Mouse (Mus musculus) midbrain, embryonic 10.5 days (tissue): ENCODE data around the gene Rgma. TPM values are rescaled to one million over a fixed set of nuclear protein-coding genes. Genes with fewer than 3 reads are reported as not detected.
A peak's percentile ranks its signal among the peaks of the same experiment; 100 is the strongest.

Experiments
- DNase-seq: peaks from one replicate; pipeline ENCODE4 v3.0.0-alpha.2; 2017; ENCODE audit warnings: low spot score
- H3K27ac ChIP-seq: fragments of 300-500 bp; sonication (generic); replicated peaks from 2 replicates; pipeline ENCODE4 v1.5.1; 2016; ENCODE audit warnings: mild to moderate bottlenecking
- H3K27me3 ChIP-seq: fragments of 300-500 bp; sonication (generic); 2 replicates; pipeline ENCODE4 v1.6.1; 2016; ENCODE audit warnings: low read depth, mild to moderate bottlenecking; ENCODE audit not compliant: poor library complexity, severe bottlenecking
- H3K36me3 ChIP-seq: fragments of 300-500 bp; sonication (generic); 2 replicates; pipeline ENCODE4 v1.6.1; 2016; ENCODE audit warnings: mild to moderate bottlenecking, moderate library complexity
- H3K4me1 ChIP-seq: fragments of 300-500 bp; sonication (generic); 2 replicates; pipeline ENCODE4 v1.6.1; 2016
- H3K4me3 ChIP-seq: fragments of 300-500 bp; sonication (generic); 2 replicates; pipeline ENCODE4 v1.5.1; 2016; ENCODE audit warnings: mild to moderate bottlenecking, moderate library complexity
- H3K9me3 ChIP-seq: fragments of 300-500 bp; sonication (generic); replicated peaks from 2 replicates; pipeline ENCODE4 v1.6.1; 2016; ENCODE audit warnings: mild to moderate bottlenecking
- WGBS: fragments of 180-500 bp; shearing (Covaris S2); methylation state at CpG from one replicate; pipeline ENCODE4 v1.1.7; 2016; 5-methylcytosine and 5-hydroxymethylcytosine counted together
- polyA plus RNA-seq: library from polyadenylated mRNA; unstranded; fragments of >200 nt; fragmentation: Nextera tagmentation; extraction: Ambion mirVana; gene quantifications from 2 replicates; pipeline ENCODE4 v1.2.1, GENCODE M21; 2016

The Rgma gene
- polyA plus RNA-seq, 1 experiment from 2014 or later = 51.2 TPM

DNA sequence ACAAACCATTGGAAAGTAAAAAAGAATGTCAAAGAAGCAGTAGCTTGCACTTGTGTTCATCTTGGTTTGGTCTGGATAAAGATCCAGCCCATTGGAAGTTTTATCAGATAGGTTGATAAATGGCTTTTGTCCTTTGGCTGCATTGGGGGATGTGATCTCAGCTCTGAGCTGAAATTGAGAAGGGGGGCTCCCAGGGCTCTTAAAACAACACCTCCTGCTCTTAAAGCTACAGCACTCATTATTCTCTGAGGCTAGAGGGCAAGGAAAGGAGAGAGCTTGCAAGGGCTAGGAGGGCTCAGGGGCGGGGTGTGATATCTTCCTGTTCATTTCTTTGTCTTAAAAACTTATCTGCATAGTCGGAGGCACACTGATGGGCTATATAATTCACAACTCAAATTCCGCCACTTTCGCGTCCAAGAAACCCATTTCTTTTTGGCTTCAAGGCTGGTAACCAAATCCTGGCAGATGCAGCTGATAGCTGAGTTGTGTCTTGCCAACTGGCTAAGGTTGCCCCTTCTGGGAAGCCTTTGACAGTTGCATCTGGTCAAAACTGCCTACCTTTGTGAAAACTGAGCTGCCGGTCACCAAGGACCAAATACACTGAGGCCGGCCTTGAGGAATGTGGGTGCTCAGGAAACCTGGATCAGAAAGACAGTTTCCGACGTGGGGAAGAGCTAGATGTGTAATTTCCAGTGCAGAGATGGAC is 18.2 kb downstream of the Rgma start:
- H3K27me3 ChIP-seq = no peaks in the 10 kb centered on the region; the same call in 1 of the 2 replicates
- H3K4me1 ChIP-seq = peaks cover 84% of the 10 kb centered on the region
- H3K36me3 ChIP-seq = peaks cover 76% of the 10 kb centered on the region
- H3K4me3 ChIP-seq = peak overlapping the region; percentile 87
- peak overlapping the region; percentile 98 for H3K27ac ChIP-seq
- DNase-seq = no peak
- no peaks in the 10 kb centered on the region; the same call in 1 of the 2 replicates for H3K9me3 ChIP-seq
- WGBS = 42% methylated on average over 9 of the region's 9 CpGs

DNA sequence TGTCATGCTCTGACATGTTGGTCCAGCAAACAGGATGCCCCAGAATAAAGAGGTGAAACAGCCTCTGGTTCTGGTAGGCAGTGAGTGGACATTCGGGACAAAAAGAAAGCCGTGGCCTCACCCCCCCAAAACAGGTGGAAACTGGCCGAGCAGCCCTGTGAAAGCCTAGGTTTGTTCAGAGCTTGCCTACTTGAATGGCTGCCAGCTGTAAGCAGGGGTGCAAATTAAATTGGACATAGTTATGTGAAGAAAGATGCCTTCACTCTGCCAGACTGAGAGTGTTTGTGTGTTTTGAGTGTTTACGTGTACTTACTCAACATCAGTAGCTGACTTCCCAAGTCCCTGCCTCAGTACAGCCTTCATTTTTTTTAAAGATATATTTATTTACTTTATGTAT is 18.7 kb downstream of the Rgma start:
- H3K36me3 ChIP-seq = peaks cover 77% of the 10 kb centered on the region
- no peaks in the 10 kb centered on the region; the same call in 1 of the 2 replicates for H3K27me3 ChIP-seq
- H3K9me3 ChIP-seq = no peaks in the 10 kb centered on the region; the same call in 1 of the 2 replicates
- DNase-seq = no peak
- 66% methylated on average over 4 of the region's 4 CpGs for WGBS
- peak overlapping the region; percentile 98 for H3K27ac ChIP-seq
- peaks cover 84% of the 10 kb centered on the region for H3K4me1 ChIP-seq
- H3K4me3 ChIP-seq = peak overlapping the region; percentile 87

DNA sequence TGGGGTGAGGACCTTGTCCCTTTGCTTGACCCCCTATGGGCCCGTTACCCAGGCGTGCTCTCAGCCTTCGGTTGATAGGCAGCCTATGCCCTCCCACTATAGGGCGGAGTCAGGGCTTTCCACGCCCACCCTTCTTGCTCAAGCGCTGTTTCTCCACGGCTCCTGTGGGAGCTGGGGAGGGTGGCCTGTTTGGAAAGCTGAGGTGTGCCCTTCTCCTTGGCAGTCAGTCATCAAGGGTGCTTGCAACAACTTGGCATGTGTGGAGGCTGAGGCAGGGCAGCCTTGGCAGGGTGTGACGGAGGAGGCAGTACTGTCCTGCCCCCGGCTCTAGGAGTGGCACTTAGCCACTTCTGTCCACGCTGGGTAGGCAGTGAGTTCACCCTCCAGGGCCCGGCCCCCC is 23.0 kb downstream of the Rgma start:
- Histone ChIP-seq H3K27me3 (no peaks in the 10 kb centered on the region), H3K9me3 (no peaks in the 10 kb centered on the region; the same call in 1 of the 2 replicates), H3K4me1 (peaks cover 98% of the 10 kb centered on the region), H3K27ac (peak overlapping the region; percentile 87), H3K36me3 (peaks cover 89% of the 10 kb centered on the region), H3K4me3 (peak overlapping the region; percentile 87)
- DNase-seq = peak; percentile 71
- 3% methylated on average over 11 of the region's 11 CpGs for WGBS

DNA sequence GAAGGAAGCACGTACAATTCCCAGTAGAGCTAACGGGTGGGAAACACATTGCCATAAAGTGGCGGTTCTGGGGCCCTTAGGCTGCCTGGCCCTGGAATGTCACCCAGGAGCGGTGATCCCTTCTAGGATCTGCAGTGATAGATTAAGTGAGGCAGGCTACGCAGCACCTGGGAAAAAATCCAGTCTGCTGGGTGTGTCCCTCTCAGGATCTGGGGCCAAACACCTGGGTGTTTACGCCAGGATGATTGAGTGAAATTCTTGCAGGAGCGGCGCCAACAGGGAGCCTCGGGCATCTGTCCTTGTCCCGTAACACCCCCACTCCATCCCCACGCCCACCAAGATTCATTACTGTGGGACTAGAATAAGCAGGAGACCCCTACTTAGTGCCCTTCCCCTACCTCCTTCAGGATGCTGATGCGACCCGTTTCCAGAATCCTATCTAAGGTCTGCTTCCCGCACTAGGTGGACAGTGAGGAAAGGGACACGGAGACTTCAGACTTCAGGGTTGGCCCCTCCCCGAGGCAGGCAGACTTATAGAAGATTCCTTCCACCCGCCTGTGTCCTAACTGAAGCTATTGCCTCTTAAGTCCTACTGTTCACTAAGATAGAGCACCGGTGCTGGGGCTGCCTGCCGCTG is 23.6 kb downstream of the Rgma start:
- no peak for DNase-seq
- Histone ChIP-seq H3K36me3 (peaks cover 89% of the 10 kb centered on the region), H3K9me3 (no peaks in the 10 kb centered on the region; the same call in 1 of the 2 replicates), H3K4me1 (peaks cover 98% of the 10 kb centered on the region), H3K27ac (peak overlapping the region; percentile 87), H3K27me3 (no peaks in the 10 kb centered on the region), H3K4me3 (peak overlapping the region; percentile 87)
- 7% methylated on average over 19 of the region's 19 CpGs for WGBS

DNA sequence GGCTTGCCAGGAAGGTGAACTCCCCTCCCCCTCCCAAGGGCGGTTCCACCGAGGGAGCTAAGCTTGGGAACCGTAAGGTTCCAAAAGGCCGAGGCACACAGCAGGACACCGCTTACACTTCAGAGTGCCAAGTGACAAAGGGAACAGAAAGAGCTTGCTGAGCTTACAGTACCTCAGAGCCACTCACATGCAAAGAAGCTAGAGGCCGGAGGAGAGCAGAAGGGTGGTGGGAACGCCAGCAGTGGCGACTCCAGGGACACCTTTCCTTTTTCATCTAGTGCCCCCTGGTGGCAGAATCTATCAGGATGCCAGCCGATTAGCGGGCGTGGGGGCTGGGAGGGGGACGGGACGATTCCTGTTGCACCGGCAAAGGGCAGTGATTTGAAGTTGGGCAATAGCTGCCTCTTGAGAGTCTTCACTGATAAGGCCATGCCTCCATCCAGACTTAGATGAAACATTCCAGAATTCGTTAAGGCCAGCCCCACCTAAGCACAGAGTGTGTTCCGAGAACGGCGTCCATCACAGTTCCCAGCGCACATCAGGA is 24.3 kb downstream of the Rgma start:
- Histone ChIP-seq H3K36me3 (peaks cover 89% of the 10 kb centered on the region), H3K4me3 (peak overlapping the region; percentile 87), H3K27ac (peak overlapping the region; percentile 87), H3K9me3 (no peaks in the 10 kb centered on the region; the same call in 1 of the 2 replicates), H3K27me3 (no peaks in the 10 kb centered on the region), H3K4me1 (peaks cover 98% of the 10 kb centered on the region)
- peak; percentile 83 for DNase-seq
- 1% methylated on average over 19 of the region's 19 CpGs for WGBS

DNA sequence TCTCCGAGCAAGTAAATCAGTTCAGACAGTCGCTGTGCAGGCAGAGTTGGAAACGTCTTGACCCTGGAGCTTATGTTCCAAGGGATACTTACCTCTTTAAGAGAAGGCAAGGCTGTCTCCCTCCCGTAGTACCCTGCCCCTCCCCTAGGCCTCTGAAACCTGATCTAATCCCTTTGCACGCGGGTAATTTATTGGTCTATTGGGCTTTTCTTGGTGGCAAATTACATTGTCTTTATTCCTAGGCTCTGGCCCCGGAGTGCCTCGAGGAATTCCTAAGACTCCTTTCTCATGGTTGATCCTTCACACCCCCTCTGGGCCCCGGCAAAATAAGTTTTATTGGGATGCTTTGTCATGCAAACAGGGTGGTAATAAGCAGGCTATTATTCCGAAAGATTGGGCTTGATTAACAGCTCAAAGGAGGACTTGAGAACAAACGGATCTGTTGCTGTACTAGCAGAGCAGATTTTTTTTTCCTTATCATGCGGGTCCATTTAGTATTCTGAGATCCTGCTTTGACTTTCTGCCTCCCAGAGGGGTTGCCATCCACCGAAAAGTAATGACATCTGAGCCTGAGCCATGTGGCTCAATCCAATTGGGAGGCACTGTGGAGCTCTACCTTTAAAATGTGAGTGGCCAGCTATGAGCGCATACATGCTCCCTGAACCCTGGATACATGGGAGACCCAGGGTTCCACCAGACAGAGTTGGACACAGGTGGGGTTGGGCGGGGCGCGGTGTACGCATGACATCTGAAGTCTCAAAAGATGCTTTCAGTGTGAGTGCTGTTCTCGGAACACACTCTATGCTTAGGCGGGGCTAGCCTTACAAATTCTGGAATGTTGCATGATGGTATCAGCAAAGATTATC is 25.0 kb downstream of the Rgma start:
- peaks cover 89% of the 10 kb centered on the region for H3K36me3 ChIP-seq
- WGBS = 8% methylated on average over 20 of the region's 20 CpGs

DNA sequence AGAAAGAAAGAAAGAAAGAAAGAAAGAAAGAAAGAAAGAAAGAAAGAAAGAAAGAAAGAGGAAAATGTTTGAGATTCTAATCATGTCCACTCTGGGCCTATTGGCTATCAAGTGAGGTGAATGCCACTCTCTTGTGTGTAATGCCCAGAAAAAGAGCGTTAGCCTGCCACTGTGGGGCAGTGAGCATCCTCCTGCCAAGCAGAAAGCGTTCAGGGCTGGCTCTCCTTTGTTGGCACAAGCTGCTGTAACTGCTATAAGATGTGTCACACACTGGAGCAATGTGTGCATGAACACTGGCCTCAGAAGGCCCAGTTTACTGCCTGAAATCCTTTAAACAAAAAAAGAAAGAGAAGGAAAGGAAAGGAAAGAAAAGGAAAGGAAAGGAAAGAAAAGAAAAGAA is 26.8 kb downstream of the Rgma start:
- peaks cover 80% of the 10 kb centered on the region for H3K4me1 ChIP-seq
- peaks cover 89% of the 10 kb centered on the region for H3K36me3 ChIP-seq
- H3K27ac ChIP-seq = peak overlapping the region; percentile 35; the same call in 1 of the 2 replicates
- H3K9me3 ChIP-seq = no peaks in the 10 kb centered on the region
- no peak overlapping the region for H3K4me3 ChIP-seq
- WGBS = 55% methylated on average over 2 of the region's 2 CpGs
- DNase-seq = no peak
- H3K27me3 ChIP-seq = no peaks in the 10 kb centered on the region

More for the DNA sequence above, 25.0 kb downstream of the Rgma start:
- DNase-seq = peak; percentile 74
- peaks cover 96% of the 10 kb centered on the region for H3K4me1 ChIP-seq
- peak overlapping the region; percentile 87 for H3K4me3 ChIP-seq
- no peaks in the 10 kb centered on the region for H3K27me3 ChIP-seq
- H3K9me3 ChIP-seq = no peaks in the 10 kb centered on the region
- peak overlapping the region; percentile 87 for H3K27ac ChIP-seq

DNA sequence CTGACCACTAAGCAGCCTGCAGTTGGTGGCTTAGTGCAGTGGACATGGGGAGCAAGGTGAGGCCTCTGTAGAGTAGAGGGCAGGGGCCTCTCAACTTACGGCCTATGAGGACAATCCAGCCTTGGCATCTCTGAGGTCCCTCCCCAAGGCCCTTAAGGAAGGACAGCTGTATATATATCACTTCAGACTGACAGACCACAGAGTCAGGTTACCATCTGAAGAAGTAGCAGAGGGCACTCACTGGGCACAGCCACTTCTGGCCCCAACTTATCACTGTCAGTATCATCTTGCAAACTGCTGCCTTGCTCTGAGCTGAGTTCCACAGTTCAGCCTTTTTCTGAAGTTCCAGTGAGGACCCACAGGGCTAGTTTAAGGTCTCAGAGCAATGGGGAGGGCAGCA is 27.4 kb downstream of the Rgma start:
- Histone ChIP-seq H3K27ac (peak overlapping the region; percentile 63), H3K36me3 (peaks cover 89% of the 10 kb centered on the region), H3K4me1 (peaks cover 79% of the 10 kb centered on the region), H3K27me3 (no peaks in the 10 kb centered on the region), H3K4me3 (no peak overlapping the region), H3K9me3 (no peaks in the 10 kb centered on the region)
- DNase-seq = peak; percentile 12
- 67% methylated on average over 1 of the region's 1 CpGs for WGBS

DNA sequence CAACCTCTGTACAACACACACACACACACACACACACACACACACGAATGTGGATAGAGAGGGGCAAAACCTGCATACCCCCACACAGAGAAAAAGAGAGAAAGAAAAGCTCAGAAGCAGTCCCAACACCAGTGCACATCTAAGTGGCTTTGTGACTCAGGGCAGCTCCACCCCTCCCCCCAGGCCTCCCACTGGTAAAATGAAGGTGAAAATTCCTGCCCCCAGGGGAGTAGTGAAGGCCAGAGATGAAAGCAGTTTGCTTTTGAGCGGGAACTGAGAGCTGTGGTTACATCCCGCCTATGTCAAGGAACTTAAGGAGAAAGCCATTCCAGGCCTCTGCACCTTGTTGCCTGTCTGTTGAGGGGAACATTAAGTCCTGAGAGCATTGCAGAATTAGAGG is 28.2 kb downstream of the Rgma start:
- no peak overlapping the region for H3K4me3 ChIP-seq
- no peaks in the 10 kb centered on the region for H3K27me3 ChIP-seq
- peak overlapping the region; percentile 63 for H3K27ac ChIP-seq
- H3K9me3 ChIP-seq = no peaks in the 10 kb centered on the region
- peaks cover 71% of the 10 kb centered on the region for H3K4me1 ChIP-seq
- peaks cover 89% of the 10 kb centered on the region for H3K36me3 ChIP-seq
- peak; percentile 11 for DNase-seq
- 49% methylated on average over 3 of the region's 3 CpGs for WGBS

DNA sequence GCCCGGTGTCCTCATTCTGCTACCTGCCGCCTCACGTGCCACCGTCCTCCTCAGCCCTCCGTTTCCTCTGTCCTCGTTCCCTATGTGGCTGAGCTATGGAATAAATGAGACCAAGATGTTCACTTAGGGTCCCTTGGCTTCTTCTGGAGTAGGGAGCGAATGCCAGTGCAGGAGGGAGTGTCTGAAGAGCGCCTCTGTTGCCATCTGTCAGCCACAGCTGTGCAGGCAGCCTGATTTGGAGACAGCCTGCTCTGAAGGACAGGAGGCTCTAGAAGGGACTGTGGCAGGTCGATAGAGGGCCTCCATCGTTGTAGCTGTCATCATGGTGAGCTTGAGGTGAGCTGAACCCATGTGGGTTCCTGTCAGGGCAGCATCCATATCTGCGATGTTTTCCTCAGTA is 30.2 kb downstream of the Rgma start:
- Histone ChIP-seq H3K4me3 (no peak overlapping the region), H3K27ac (no peak overlapping the region), H3K36me3 (peaks cover 97% of the 10 kb centered on the region), H3K27me3 (no peaks in the 10 kb centered on the region), H3K4me1 (peaks cover 58% of the 10 kb centered on the region), H3K9me3 (no peaks in the 10 kb centered on the region)
- no peak for DNase-seq
- 94% methylated on average over 11 of the region's 11 CpGs for WGBS

DNA sequence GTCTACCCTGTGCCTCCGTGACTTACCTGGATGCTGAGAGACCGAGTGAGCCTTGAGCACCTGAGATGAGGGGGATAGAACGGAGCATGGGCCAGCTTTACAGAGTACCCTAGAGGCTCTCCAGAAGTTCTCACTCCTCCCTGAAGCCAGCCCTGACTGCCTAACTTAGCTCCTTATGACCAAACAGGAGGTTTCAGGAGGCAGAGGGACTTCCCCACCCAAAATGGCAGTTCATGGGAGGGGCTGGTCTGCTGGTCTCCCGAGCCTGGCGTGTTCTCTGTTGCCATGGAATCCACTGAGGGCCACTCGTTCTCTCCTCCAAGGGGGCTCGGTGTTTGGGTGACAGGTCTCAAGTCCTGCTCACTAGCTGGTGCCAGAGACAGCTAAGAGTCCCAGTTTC is 36.2 kb downstream of the Rgma start:
- no peak for DNase-seq
- Histone ChIP-seq H3K9me3 (no peaks in the 10 kb centered on the region), H3K36me3 (peaks cover 100% of the 10 kb centered on the region), H3K27ac (0 out of 2 replicates have a peak overlapping the region, but pooled peaks have one; percentile 10), H3K27me3 (no peaks in the 10 kb centered on the region), H3K4me1 (peaks cover 64% of the 10 kb centered on the region), H3K4me3 (no peak overlapping the region)
- WGBS = 83% methylated on average over 7 of the region's 7 CpGs

DNA sequence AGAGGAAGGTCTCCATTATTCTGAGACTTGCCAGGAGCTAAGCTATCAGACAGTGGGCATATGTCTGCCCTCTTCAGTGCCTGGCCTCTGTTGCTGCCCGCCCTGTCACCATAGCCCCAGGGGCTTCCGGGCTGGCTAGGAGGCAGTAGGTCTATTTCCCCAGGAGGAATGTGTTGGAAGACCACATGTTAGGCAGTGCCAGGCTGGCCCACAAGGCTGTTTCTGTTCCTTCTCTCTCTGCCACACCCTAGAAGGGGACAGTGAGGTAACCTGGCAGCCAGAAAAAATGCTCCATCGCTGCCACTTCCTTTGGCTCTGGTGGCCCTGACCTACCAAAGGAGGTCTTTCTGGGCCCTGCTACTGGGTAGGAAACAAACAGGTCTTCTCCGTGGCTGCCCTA is 36.7 kb downstream of the Rgma start:
- no peaks in the 10 kb centered on the region for H3K9me3 ChIP-seq
- H3K4me3 ChIP-seq = no peak overlapping the region
- H3K4me1 ChIP-seq = peaks cover 67% of the 10 kb centered on the region
- no peak for DNase-seq
- 94% methylated on average over 4 of the region's 4 CpGs for WGBS
- H3K27me3 ChIP-seq = no peaks in the 10 kb centered on the region
- H3K36me3 ChIP-seq = peaks cover 100% of the 10 kb centered on the region
- peak overlapping the region; percentile 33; the same call in 1 of the 2 replicates for H3K27ac ChIP-seq
